Mouse (Mus musculus): ENCODE results near the gene Pigyl. TPM values are rescaled to one million over a fixed set of nuclear protein-coding genes. Genes with fewer than 3 reads are reported as not detected.
A peak's percentile ranks its signal among the peaks of the same experiment; 100 is the strongest.

Gene Pigyl
- 10 to 100 TPM; 49.1 to 51.0 TPM for total RNA-seq (2021)
- long read RNA-seq, experiment 1, transcript Pigyl-201 (2 exons, 695 nt) = major isoform, 39 of 42 reads
- long read RNA-seq, experiment 1, partial matches to known transcripts = 0 of 42 reads
- long read RNA-seq, experiment 1, other reads (novel, unspliced or antisense) = 3 of 42 reads
- long read RNA-seq, experiment 2, transcript Pigyl-201 (2 exons, 695 nt) = major isoform, 70 of 75 reads
- long read RNA-seq, experiment 2, partial matches to known transcripts = 0 of 75 reads
- long read RNA-seq, experiment 2, other reads (novel, unspliced or antisense) = 2 of 75 reads

DNA sequence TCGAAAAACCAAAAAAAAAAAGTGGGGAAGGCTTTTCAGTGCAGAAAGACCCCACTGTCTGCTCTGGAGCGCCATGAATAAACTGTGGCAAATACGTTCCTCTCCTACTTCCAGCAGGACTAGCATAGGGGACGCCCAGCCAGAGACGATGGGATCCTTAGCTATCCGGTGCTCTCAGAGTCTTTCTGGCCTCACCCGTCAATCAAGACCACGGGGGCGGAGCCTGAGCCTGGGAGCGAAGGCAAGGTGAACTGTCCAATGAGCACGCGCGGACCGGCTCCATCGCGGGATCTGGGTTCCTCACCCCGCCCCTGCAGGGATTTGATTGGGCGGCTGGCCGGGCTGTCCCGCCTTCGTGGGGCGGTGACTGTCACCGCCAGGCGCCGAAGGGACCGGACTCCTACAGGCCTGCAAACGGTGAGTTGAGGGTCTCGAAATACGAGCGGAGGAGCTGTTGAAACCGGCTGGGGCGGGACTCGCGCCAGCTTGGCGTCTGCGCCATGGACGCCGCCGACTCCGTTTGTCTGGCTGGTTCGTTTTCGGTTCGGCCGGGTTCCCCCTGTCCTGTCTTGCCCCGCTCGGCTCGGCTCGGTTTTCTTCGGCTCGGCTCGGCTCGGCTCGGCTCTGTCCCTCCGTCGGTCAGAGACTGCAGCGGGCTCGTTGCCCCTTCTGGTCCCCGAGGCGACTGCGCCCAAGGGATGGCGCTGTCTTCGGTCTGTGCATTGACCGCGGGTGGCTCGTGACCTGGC is at the start of gene Pigyl:
Gene Pigyl, plus strand, starts transcription at position 350 of the 749 bp plus-strand sequence.
- peak; percentile 98 to 99 for DNase-seq (ENCODE audit: low spot score in 2 of 2)

DNA sequence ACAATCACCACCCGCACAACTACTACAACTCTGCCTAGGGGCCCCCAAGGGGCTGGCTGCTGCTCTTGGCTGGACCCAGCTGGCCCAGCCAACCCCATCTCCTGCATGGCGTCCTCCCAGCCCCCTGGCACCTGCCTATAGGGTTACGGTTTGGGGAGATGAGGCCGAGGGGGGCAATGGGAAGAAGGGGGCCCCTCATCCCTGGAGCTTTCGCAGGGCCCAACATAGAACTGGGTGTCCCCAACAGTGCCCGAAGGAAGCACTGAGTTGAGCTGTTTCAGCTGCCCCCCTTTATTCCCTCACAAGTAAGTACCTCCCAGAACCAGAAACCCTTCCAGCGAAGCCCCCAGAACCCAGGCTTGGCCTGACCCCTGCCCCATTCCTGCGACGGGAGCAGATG is 48.5 kb upstream of the Pigyl start:
- DNase-seq (ENCODE audit: low spot score in 2 of 2) = no peak

DNA sequence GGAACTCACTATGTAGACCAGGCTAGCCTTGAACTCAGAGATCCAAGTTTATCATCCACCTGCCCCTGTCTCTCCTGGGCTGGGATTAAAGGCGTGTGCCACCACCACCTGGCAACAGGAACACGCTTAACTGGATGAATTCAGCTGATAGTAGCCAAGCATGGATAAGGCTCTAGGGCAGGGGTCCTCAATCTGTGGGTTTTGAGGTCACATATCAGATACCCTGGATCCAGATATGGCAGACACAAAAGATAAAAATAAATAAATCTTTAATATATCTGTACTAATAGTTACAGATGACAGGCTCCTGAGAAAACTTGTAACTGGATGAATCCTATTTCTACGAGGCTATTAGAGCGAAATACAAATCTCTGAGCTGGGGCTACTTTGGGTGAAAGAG is 41.0 kb upstream of the Pigyl start:
- no peak for DNase-seq (ENCODE audit: low spot score in 2 of 2)

DNA sequence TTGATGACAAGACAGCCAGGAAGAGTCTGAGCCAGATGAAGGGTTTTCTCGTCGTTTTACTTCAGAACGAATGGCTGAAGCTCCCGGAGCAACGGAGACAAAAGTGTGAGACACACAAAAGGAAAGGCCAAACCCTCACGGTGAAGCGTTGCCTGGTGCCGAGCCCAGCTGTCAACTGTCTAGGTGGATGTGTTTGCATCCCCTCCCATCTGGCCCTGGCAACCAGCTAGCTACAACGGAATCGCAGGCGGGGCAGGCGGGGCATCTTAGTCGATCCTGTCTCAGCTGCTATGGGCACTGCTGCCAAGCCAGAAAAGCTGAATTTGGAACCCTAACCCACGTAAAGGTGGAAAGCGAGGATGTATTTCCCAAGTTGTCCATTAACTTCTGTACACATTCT is 40.6 kb upstream of the Pigyl start:
- DNase-seq (ENCODE audit: low spot score in 2 of 2) = no peak

DNA sequence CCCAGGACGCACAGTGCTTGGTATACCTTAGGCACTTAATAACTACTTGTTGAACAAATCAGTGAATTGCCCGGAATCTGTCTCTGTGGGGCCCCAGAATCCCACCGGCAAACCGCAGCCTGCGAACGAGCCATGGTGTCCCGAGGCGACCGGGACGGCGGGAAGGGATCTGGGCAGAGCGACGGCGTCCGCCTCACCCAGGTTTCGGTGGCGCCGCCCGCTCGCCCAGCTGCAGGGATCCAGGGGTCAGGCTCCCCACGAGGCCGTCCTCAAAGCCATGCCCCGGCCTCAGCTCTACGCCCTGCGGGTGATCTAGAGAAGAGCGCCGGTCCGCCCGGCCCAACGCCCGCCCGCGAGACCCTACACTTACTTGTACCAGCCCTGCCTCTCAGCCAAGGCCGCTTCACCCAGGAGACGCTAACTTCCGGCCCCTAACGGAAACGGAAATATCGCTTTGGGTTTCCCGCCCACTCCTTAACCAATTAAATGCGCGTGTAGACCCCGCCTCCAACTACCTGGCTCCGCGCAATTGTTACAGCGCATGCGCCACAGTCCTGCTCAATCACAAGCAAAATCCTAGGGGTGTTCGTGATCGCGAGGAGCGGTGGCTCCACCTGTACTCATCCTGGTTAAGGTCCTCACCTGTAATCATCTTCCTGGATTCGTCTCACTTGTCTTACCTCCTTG is 39.8 kb upstream of the Pigyl start, which contains the start of gene Elof1:
Gene Elof1, minus strand, starts transcription at position 433 of the 687 bp plus-strand sequence.
- peak; percentile 93 to 97 for DNase-seq (ENCODE audit: low spot score in 2 of 2)

DNA sequence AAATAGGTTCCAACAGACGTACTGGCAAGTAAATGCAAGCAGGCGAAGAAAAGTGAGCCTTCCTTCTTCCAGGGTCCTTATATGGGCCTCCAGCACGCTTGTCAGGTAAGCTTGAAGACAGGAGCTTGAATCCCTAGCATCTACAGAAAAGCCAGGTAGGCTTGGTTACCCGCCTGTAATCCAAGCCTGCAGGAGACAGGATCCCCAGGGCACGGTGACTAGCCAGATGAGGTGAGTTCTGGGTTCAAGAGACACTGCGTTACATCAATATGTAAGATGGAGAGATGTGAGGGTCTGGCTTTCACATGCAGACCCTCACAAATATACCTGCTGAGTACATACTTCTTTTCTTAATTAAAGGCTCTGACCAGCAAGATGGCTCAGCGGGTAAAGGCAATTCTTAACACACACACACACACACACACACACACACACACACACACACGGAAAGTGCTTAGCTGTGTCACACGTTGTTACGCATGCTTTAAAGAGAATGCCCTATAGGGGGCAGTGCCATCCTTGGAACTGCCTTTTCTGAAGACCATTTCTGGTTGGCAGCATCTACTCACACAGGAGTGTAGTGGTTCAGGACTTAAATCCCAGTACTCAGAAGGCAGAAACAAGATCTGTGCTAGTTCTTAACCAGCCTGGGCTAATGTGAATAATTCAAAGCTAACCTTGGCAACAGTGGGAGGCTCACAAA is 38.7 kb upstream of the Pigyl start:
- DNase-seq (ENCODE audit: low spot score in 2 of 2) = peak; percentile 28 to 55

DNA sequence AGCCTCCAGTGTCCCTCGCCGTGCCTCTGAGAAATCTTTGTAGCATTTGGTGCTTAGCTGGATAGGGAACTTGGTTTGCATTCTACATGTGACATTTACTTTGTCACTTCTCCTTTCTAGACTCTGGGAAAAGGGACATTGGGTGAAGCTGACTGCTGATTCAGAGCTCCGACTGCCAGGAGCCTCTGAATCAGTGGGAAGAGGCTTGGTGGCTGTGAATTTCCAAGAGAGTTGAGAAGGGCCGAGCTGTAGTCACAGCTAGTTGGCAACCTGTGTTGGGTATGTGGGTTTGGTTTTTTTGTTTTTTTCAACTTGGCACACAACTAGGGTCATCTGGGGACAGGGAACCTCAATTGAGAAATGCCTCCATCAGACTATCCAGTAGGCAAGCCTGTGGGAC is 37.1 kb upstream of the Pigyl start:
- DNase-seq (ENCODE audit: low spot score in 2 of 2) = peak in 1 of 2 experiments; percentile 13

DNA sequence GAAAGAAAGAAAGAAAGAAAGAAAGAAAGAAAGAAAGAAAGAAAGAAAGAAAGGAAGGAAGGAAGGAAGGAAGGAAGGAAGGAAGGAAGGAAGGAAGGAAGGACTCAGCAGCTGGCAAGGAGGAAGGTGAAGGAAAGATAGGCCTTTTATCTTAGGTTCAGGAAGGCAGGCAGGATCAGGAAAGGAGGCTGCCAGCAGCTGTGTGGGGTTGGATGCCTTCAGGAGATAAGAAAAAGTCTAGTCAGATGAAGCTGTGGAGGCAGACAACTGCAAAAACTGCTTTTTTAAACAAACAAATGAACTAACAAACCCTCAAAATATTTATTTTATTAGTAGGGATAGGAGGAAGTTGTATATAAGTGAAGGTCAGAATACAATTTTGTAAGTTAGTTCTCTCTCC is 35.1 kb upstream of the Pigyl start:
- DNase-seq (ENCODE audit: low spot score in 2 of 2) = no peak

DNA sequence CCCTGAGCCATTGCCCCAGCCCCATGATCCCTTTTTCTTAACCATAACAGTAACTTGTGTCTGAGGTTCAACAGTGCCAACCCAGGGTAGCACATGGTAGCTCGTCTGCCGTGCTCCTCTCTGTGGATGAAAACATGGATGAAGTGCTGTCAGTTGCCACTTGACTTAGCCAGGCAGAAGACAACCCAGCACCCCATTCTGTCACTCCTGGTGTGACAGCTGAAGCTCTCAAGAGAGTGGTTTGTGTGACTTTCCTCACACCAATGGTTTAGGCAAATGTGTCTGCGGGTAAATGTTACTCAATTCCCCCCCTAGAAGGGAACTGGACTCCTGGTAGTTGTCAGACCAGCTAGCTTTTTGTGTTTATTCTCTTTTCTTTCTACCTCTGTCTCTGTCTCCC is 34.6 kb upstream of the Pigyl start:
- no peak for DNase-seq (ENCODE audit: low spot score in 2 of 2)

DNA sequence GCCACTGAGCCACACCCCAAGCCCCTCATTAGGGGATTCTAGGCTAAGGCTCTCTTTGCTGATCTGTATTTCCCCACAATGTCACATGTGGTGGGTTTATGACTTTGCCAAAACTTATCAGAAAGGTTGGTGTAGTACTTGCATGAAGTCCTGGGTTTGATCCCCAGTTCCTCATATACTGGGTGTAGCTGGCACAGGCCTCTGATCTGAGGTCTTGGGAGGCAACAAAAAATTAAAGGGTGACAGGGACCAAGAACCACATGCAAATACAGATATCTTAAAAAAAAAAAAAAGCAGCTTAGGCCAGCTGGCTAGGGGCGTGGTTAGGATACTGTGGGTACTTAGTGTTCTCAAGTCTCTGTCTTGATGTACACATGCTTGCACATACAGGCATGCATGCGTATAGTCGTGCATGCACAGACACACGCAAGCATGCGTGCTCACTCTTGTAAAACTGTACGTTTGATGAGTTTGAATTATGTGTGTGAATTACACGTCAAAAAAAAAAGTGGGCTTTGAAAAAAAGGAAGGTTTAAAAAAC is 33.5 kb upstream of the Pigyl start:
- DNase-seq (ENCODE audit: low spot score in 2 of 2) = no peak

DNA sequence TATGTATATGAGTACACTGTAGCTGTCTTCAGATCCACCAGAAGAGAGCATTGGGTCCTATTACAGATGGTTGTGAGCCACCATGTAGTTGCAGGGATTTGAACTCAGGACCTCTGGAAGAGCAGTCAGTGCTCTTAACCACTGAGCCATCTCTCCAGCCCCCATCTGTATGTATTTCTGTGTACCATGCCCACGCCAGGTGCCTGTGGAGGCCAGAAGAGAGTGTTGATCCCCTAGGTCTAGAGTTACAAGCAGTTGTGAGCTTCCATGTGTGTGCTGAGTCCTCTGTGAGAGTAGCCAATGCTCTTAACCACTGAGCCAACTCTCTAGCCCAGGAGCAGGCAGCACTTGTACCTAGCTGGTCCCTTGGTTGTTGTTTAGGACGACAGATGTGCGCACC is 32.5 kb upstream of the Pigyl start:
- DNase-seq (ENCODE audit: low spot score in 2 of 2) = no peak

DNA sequence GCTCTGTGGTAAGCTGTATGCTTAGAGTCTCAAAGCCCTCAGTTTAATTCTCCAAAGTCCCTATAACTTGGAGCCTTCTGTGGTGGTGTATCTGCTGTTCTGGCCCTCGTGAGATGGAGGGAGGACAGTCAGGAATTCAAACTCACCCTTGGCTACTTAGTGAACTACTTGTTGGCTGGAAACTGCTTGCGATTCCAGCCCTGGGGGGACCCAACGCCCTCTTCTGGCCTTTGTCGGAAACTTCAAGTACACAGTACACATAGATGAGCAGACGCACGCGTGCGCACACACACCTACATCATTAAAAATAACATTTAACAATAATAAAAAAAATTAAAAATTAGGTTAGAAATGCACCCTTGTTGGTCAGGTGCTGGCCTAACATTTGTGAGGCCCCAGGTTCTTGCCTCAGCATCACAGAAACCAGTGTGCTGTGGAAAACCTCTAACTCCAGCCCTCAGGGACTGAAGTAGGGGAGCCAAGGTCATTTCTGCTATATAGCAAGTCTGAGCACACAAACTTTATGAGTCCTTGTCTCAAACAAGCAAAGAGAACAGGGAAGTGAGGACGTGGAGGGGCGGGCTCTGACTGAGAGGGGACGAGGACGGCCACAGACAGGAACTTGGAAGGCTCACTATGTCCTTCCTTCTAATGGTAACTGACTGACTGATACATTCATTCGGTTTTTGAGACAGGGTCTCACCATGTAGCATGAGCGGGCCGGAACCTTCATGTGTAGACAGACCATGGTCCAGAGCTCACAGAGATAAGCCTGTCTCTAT is 31.2 kb upstream of the Pigyl start:
- DNase-seq (ENCODE audit: low spot score in 2 of 2) = no peak

DNA sequence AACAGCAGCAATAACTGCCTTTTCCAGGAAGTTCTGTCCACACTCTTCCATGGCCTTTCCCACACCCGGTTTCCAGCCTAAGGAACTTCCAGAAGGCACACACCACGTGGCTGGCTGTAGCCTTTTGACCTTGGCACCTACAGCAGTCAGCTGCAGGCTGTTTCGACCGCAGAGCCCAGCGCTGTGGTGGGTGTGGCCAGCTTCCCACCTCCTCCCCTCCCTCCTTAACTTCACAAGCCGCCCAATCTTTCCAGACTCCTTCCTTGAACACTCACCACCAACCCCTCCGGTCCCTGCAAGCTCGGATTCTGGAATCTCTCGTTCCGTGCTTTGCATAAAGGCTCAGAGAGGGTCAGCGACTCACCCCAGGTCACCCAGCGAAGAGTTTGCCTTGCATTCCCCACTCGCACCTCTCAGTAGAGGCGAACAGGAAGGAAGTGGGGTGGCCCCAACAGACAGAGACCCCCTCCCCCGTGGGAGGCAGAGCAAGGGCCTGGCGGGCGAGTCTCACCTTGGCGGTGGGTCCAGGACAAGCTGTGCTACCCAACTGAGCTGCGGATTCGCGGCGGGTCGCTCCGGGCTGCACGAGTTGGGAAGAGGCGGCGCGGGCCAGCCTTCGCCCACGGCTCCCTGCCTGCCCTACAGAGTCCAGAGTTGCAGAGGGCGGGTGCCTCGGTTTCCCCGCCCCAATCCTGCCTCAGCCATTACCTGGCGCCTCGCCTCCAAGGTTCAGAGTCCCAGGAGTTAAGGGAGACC is 25.2 kb upstream of the Pigyl start:
- DNase-seq (ENCODE audit: low spot score in 2 of 2) = no peak

DNA sequence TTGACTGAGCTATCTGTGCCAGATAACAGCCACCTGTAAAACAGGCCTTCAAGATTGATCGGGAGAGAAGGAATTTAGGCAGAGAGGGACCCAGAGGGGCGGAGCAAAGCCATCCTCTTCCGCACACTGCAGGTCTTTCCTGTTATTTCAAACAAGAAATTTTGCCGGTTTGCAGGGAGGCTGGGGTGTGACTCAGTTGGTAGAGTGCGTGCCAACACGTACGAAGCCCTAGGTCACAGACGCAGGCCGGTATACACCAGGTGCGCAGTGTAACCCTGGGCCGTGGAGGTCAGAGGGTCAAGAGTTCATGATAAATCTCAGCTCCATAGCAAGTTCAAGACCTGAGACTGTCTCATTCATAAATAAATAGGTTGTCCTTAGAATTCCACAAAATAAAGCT is 24.4 kb upstream of the Pigyl start:
- no peak for DNase-seq (ENCODE audit: low spot score in 2 of 2)

DNA sequence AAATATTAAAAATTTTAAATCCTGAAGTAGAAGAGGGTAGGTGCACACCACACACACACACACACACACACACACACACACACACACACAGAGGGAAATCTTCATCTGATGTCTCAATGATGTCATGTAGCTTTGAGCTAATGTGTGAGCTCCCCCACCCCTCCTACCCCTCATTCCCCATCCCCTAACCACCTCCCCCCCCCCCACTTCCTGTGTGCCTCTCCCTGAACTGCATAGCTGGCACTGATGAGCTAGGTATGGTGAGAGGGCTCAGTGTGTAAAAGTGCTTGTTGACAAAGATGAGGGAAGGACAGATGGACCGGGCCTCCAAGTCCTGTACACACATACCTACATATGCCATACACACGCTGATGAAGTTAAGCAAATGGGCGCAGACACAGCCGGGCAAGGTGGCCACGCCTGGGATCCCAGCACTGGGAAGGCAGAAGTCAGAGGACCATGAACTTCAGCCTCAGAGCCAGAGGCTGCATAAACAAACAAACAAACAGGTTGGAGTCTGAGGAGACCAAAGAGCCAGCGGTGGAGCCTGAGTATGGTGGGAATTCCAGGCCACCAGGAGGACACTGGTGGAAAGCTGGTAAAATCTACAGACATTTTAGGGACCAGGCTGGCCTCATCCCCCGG is 22.3 kb upstream of the Pigyl start:
- DNase-seq (ENCODE audit: low spot score in 2 of 2) = no peak

DNA sequence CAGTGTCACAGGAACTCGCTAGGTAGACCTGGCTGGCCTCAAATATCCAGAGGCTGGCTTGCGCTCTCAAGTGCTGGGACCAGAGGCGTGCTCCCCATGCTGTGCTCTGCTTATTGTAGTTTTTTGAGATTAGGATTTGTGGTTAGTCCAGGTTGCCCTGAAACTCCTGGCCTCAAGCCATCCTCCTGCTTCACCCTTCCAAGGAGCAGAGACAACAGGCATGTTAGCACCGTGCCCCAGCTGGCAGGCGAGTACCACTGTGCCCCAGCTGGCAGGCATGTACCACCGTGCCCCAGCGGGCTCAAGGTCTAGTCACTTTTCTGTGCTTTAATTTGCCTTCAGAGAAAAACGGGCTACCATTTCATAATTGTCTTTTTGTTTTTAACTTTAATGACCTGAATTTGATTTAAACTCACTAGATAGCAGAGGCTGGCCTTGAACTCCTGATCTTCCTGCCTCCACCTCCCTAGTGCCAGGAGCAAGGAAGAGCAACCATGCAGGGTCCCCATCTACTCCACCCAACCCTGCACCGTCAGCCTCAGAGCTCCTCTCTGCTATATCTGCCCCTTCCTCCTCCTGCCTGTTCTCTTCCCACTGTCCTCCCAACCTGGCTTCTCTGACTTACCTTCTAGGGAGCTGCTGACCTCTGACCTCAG is 21.5 kb upstream of the Pigyl start:
- no peak for DNase-seq (ENCODE audit: low spot score in 2 of 2)

DNA sequence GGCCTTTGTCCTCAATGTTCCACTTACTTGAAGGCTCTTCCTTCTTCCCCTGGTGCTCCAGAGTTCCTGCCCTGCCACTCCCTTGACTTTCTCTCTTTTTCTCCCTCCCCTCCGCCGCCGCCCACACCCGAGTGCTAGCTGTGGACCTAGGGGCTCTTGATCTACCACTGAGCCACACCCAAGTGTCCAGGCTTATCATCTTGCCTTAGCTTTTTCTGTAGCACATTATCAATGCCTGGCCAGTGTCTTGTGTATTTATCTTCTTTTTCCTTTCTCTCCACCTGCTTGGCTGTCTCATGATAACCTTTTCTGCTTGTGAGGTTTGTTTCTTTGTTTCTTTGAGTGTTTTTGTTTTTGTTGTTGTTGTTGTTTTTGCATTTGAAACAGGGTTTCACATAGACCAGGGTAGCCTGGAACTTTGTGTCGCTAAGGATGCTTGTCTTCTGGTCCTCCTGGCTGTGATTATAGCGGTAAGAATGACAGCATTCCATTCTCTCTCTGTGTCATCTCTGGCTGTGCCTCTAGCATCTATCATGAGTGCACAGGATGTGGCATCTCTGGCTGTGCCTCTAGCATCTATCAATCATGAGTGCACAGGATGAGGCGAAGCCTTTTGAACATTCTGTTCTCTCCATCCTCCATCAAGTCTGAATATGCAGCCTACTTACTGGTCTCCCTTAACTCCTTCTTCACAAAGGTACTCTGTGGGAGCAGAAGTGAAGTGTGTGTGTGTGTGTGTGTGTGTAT is 20.8 kb upstream of the Pigyl start, which contains the start of gene Acp5:
Gene Acp5, minus strand, starts transcription at position 68 of the 747 bp plus-strand sequence.
- no peak for DNase-seq (ENCODE audit: low spot score in 2 of 2)

Measured in layer of hippocampus, postnatal 14 days (tissue).